Mouse (Mus musculus) brain, embryonic 14.5 days (tissue): Measurements from ENCODE around the gene Asap3.

Source experiments
- CTCF ChIP-seq: fragments of 200-500 bp; IDR thresholded peaks from 2 replicates; pipeline ENCODE4 v1.5.1; 2012; ENCODE audit warnings: inconsistent platforms, mild to moderate bottlenecking, moderate library complexity, borderline replicate concordance; ENCODE audit not compliant: insufficient read depth, insufficient read length; ENCODE audit errors: extremely low read depth
- POLR2A ChIP-seq: fragments of 200-500 bp; IDR thresholded peaks from 2 replicates; pipeline ENCODE4 v1.6.1; 2012; ENCODE audit warnings: mild to moderate bottlenecking, inconsistent platforms, borderline replicate concordance; ENCODE audit not compliant: poor library complexity, insufficient read depth, insufficient read length, severe bottlenecking; ENCODE audit errors: extremely low read depth

DNA sequence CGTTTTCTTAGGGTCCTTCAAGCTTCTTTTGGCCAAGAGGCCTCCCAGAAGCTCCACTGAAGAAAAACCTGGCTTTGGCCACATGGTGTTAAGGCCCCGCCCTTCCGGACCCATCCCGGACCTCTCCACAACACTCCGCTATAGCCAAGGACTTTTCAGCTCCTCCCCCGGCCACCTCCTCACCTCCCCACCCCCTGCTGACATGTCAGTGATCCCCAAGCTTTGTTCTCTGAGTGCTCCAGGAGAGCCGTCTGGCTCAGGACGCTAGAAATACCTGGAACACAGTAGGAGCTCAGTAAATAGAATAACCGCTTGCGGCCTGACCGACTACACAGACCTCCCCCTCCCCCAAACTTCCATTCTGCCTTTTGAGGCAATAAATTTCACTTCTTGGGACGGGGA lies 40.4 kb downstream of the Asap3 start:
- TF ChIP-seq CTCF (no peak), POLR2A (no peak)
